Mouse (Mus musculus) hindbrain, embryonic 11.5 days (tissue): ENCODE measurements around the gene Sh3bp1. TPM values are rescaled to one million over a fixed set of nuclear protein-coding genes. Genes with fewer than 3 reads are reported as not detected.
A peak's percentile ranks its signal among the peaks of the same experiment; 100 is the strongest.

Experiments
- ATAC-seq: fragments of 200-750 bp; cut with Nextera tagmentation; 2 replicates; pipeline ENCODE4 v1.8.0; 2017; ENCODE audit warnings: mild to moderate bottlenecking, moderate TSS enrichment, moderate library complexity; ENCODE audit not compliant: low FRiP score
- DNase-seq: peaks from one replicate; pipeline ENCODE4 v3.0.0-alpha.2; 2015; ENCODE audit warnings: low spot score
- H3K27ac ChIP-seq: fragments of 300-500 bp; sonication (generic); 2 replicates; pipeline ENCODE4 v1.5.1; 2014; ENCODE audit warnings: mild to moderate bottlenecking, low read depth, low read length
- H3K27me3 ChIP-seq: fragments of 300-500 bp; sonication (generic); 2 replicates; pipeline ENCODE4 v1.6.1; 2014; ENCODE audit warnings: mild to moderate bottlenecking, low read length, moderate library complexity, mixed read lengths; ENCODE audit not compliant: control insufficient read depth, insufficient read depth
- H3K36me3 ChIP-seq: fragments of 300-500 bp; sonication (generic); 2 replicates; pipeline ENCODE4 v1.6.1; 2014; ENCODE audit warnings: mild to moderate bottlenecking, low read length, moderate library complexity, mixed read lengths; ENCODE audit not compliant: control insufficient read depth, insufficient read depth
- H3K4me1 ChIP-seq: fragments of 300-500 bp; sonication (generic); replicated peaks from 2 replicates; pipeline ENCODE4 v1.6.1; 2014; ENCODE audit warnings: low read length, mixed read lengths; ENCODE audit not compliant: control insufficient read depth, insufficient read depth
- H3K4me2 ChIP-seq: fragments of 300-500 bp; sonication (generic); replicated peaks from 2 replicates; pipeline ENCODE4 v1.6.1; 2014; ENCODE audit warnings: mild to moderate bottlenecking, low read depth, low read length
- H3K4me3 ChIP-seq: fragments of 300-500 bp; sonication (generic); 2 replicates; pipeline ENCODE4 v1.5.1; 2014; ENCODE audit warnings: low read depth, low read length
- H3K9ac ChIP-seq: fragments of 300-500 bp; sonication (generic); 2 replicates; pipeline ENCODE4 v1.6.1; 2014; ENCODE audit warnings: low read depth, low read length
- H3K9me3 ChIP-seq: fragments of 300-500 bp; sonication (generic); 2 replicates; pipeline ENCODE4 v1.6.1; 2016; ENCODE audit warnings: low read length; ENCODE audit not compliant: control insufficient read depth
- WGBS: fragments of 180-500 bp; shearing (Covaris S2); extraction: QIAGEN DNeasy Blood & Tissue Kit; methylation state at CpG from one replicate; pipeline ENCODE4 v1.1.7; 2014; 5-methylcytosine and 5-hydroxymethylcytosine counted together
- polyA plus RNA-seq: library from polyadenylated mRNA; unstranded; fragments of >200 nt; fragmentation: Nextera tagmentation; extraction: Ambion mirVana; gene quantifications from 2 replicates; pipeline ENCODE4 v1.2.1, GENCODE M21; 2014

The Sh3bp1 gene
- polyA plus RNA-seq, 1 experiment from 2014 or later = 11.8 TPM

- Histone ChIP-seq H3K27me3 (no peaks in the 10 kb centered on the region), H3K36me3 (no peaks in the 10 kb centered on the region), H3K9ac (no peak overlapping the region), H3K9me3 (no peaks in the 10 kb centered on the region), H3K27ac (no peak overlapping the region), H3K4me3 (no peak overlapping the region), H3K4me2 (no peak overlapping the region), H3K4me1 (no peaks in the 10 kb centered on the region)
- DNase-seq (no peak), ATAC-seq (no peak)
- WGBS = 93% methylated on average over 5 of the region's 5 CpGs
Measured at GRCm38 (mm10) chr15:78862280-78862679, 37.3 kb upstream of the Sh3bp1 start.

- no peak overlapping the region for H3K9ac ChIP-seq
- H3K27ac ChIP-seq = no peak overlapping the region
- H3K4me3 ChIP-seq = no peak overlapping the region
- ATAC-seq = no peak
- H3K27me3 ChIP-seq = no peaks in the 10 kb centered on the region
- 91% methylated on average over 2 of the region's 2 CpGs for WGBS
- DNase-seq = no peak
- H3K9me3 ChIP-seq = no peaks in the 10 kb centered on the region
- no peaks in the 10 kb centered on the region for H3K36me3 ChIP-seq
- H3K4me1 ChIP-seq = no peaks in the 10 kb centered on the region
- no peak overlapping the region for H3K4me2 ChIP-seq
Measured at GRCm38 (mm10) chr15:78863154-78863553, 36.4 kb upstream of the Sh3bp1 start.

- Histone ChIP-seq H3K4me3 (no peak overlapping the region), H3K4me2 (no peak overlapping the region), H3K9ac (no peak overlapping the region), H3K27ac (no peak overlapping the region), H3K36me3 (no peaks in the 10 kb centered on the region), H3K27me3 (no peaks in the 10 kb centered on the region), H3K4me1 (peaks cover 4% of the 10 kb centered on the region; the same call in 1 of the 2 replicates), H3K9me3 (no peaks in the 10 kb centered on the region)
- no peak for ATAC-seq
- DNase-seq = no peak
- 46% methylated on average over 13 of the region's 13 CpGs for WGBS
Measured at GRCm38 (mm10) chr15:78863852-78864253, 35.7 kb upstream of the Sh3bp1 start.

- Histone ChIP-seq H3K27me3 (no peaks in the 10 kb centered on the region), H3K4me2 (no peak overlapping the region), H3K27ac (peak overlapping the region; percentile 31; the same call in 1 of the 2 replicates), H3K4me3 (no peak overlapping the region), H3K36me3 (no peaks in the 10 kb centered on the region), H3K4me1 (peaks cover 4% of the 10 kb centered on the region; the same call in 1 of the 2 replicates), H3K9ac (no peak overlapping the region), H3K9me3 (no peaks in the 10 kb centered on the region)
- ATAC-seq (no peak), DNase-seq (peak; percentile 55)
- 34% methylated on average over 9 of the region's 9 CpGs for WGBS
Measured at GRCm38 (mm10) chr15:78868398-78868797, 31.2 kb upstream of the Sh3bp1 start.

GRCm38 (mm10) chr15:78868826-78869233 lies 30.7 kb upstream of the Sh3bp1 start:
- 65% methylated on average over 7 of the region's 7 CpGs for WGBS

GRCm38 (mm10) chr15:78869775-78870174 lies 29.8 kb upstream of the Sh3bp1 start:
- no peaks in the 10 kb centered on the region for H3K9me3 ChIP-seq
- H3K27ac ChIP-seq = no peak overlapping the region
- no peak overlapping the region for H3K4me2 ChIP-seq
- H3K27me3 ChIP-seq = no peaks in the 10 kb centered on the region
- H3K4me1 ChIP-seq = peaks cover 4% of the 10 kb centered on the region; the same call in 1 of the 2 replicates
- no peaks in the 10 kb centered on the region for H3K36me3 ChIP-seq
- ATAC-seq (no peak), DNase-seq (peak; percentile 77)
- no peak overlapping the region for H3K4me3 ChIP-seq
- 25% methylated on average over 6 of the region's 6 CpGs for WGBS
- no peak overlapping the region for H3K9ac ChIP-seq

More at GRCm38 (mm10) chr15:78868826-78869233, 30.7 kb upstream of the Sh3bp1 start:
- Histone ChIP-seq H3K9me3 (no peaks in the 10 kb centered on the region), H3K4me3 (no peak overlapping the region), H3K9ac (no peak overlapping the region), H3K27me3 (no peaks in the 10 kb centered on the region), H3K4me2 (no peak overlapping the region), H3K27ac (peak overlapping the region; percentile 31; the same call in 1 of the 2 replicates), H3K36me3 (no peaks in the 10 kb centered on the region), H3K4me1 (peaks cover 4% of the 10 kb centered on the region; the same call in 1 of the 2 replicates)
- ATAC-seq = no peak
- DNase-seq = peak; percentile 36

- ATAC-seq (no peak), DNase-seq (no peak)
- H3K9me3 ChIP-seq = no peaks in the 10 kb centered on the region
- H3K4me1 ChIP-seq = peaks cover 4% of the 10 kb centered on the region
- no peaks in the 10 kb centered on the region for H3K36me3 ChIP-seq
- no peak overlapping the region for H3K9ac ChIP-seq
- no peak overlapping the region for H3K4me3 ChIP-seq
- H3K4me2 ChIP-seq = no peak overlapping the region
- H3K27ac ChIP-seq = no peak overlapping the region
- WGBS = 51% methylated on average over 5 of the region's 5 CpGs
- H3K27me3 ChIP-seq = no peaks in the 10 kb centered on the region
Measured at GRCm38 (mm10) chr15:78872021-78872608, 27.5 kb upstream of the Sh3bp1 start.

- 52% methylated on average over 13 of the region's 13 CpGs for WGBS
- ATAC-seq = no peak
- H3K9me3 ChIP-seq = no peaks in the 10 kb centered on the region
- H3K27me3 ChIP-seq = no peaks in the 10 kb centered on the region
- no peak overlapping the region for H3K27ac ChIP-seq
- H3K9ac ChIP-seq = no peak overlapping the region
- no peak for DNase-seq
- no peak overlapping the region for H3K4me3 ChIP-seq
- no peak overlapping the region for H3K4me2 ChIP-seq
- H3K36me3 ChIP-seq = no peaks in the 10 kb centered on the region
- H3K4me1 ChIP-seq = no peaks in the 10 kb centered on the region; the same call in 1 of the 2 replicates
Measured at GRCm38 (mm10) chr15:78873803-78874435, 25.6 kb upstream of the Sh3bp1 start.

GRCm38 (mm10) chr15:78874989-78875388 lies 24.6 kb upstream of the Sh3bp1 start:
- no peak overlapping the region for H3K9ac ChIP-seq
- no peak overlapping the region for H3K4me2 ChIP-seq
- 82% methylated on average over 8 of the region's 8 CpGs for WGBS
- H3K27ac ChIP-seq = no peak overlapping the region
- no peak overlapping the region for H3K4me3 ChIP-seq
- no peaks in the 10 kb centered on the region for H3K36me3 ChIP-seq
- no peaks in the 10 kb centered on the region for H3K27me3 ChIP-seq
- H3K9me3 ChIP-seq = no peaks in the 10 kb centered on the region
- ATAC-seq (no peak), DNase-seq (no peak)
- no peaks in the 10 kb centered on the region; the same call in 1 of the 2 replicates for H3K4me1 ChIP-seq
